29 mouse cellular contexts compared by ENCODE assay signal in genomic region chr16:22744121-22744855, GRCm38 (mm10).
DNase-seq lines count a peak whose midpoint lies in the region; ATAC-seq and TF ChIP-seq lines count a peak whose summit lies in the region.
"Had no signal": no experiment of that assay in that cellular context is flagged by ENCODE, and none has a peak within 500 bp of the region (broad histone marks: within the 10 kb centered on the region; RNA-seq: fewer than 3 reads in every experiment).

No protein-coding gene starts in this region.

- no peaks in the 10 kb centered on the region for H3K79me2 ChIP-seq in liver, adult 2 months (ENCODE audit: control insufficient read depth, insufficient read depth, low read length)

- H3K4me3 ChIP-seq in liver, adult 2 months (ENCODE audit: insufficient read depth, low read depth, low read length): no peak overlapping the region
- no peak overlapping the region for H3K4me3 ChIP-seq in liver, postnatal 0 days (ENCODE audit: low read depth, low read length)
- H3K4me3 ChIP-seq: embryonic facial prominence, embryonic 13.5 days; forebrain, embryonic 10.5 days; gastrocnemius, adult 2 months; heart, embryonic 15.5 days; kidney, embryonic 15.5 days; liver, embryonic 15.5 days; lung, embryonic 15.5 days; myocyte; neural tube, embryonic 12.5 days had no signal

- TF ChIP-seq CTCF in liver, adult 2 months (IDR thresholded peaks at IDR 0.05; ENCODE audit: low read depth, low read length): no peak
- no peak for TF ChIP-seq CTCF in liver, postnatal 0 days (IDR thresholded peaks at IDR 0.05; ENCODE audit: low read depth)

- H3K36me3 ChIP-seq in liver, adult 2 months (ENCODE audit: control insufficient read depth, insufficient read depth, low read length): no peaks in the 10 kb centered on the region
- no peaks in the 10 kb centered on the region for H3K36me3 ChIP-seq in liver, postnatal 0 days (replicated peaks; ENCODE audit: insufficient read depth, low read length)
- H3K36me3 ChIP-seq: embryonic facial prominence, embryonic 13.5 days; forebrain, embryonic 10.5 days; heart, embryonic 15.5 days; kidney, embryonic 15.5 days; liver, embryonic 15.5 days; lung, embryonic 15.5 days; neural tube, embryonic 12.5 days had no signal

- no peaks in the 10 kb centered on the region; the same call in 1 of the 2 replicates for H3K9me3 ChIP-seq in liver, postnatal 0 days (ENCODE audit: low read length)
- H3K9me3 ChIP-seq: embryonic facial prominence, embryonic 13.5 days; forebrain, embryonic 10.5 days; heart, embryonic 15.5 days; kidney, embryonic 15.5 days; liver, embryonic 15.5 days; lung, embryonic 15.5 days; neural tube, embryonic 12.5 days had no signal

- DNase-seq in adrenal gland, adult 2 months: peak; percentile 26
- no peak for DNase-seq in adrenal gland, adult 8-10 months
- peak; percentile 75 for DNase-seq in liver, adult 2 months (ENCODE audit: extremely low read depth, low read depth, low spot score)
- no peak for DNase-seq in liver, postnatal 0 days
- peak; percentile 23 to 35 for DNase-seq in cerebellum, postnatal 10 days
- no peak for DNase-seq in left cerebral cortex, postnatal 10 days (ENCODE audit: extremely low spot score in 1 of 2, low spot score in 2 of 2)
- DNase-seq in layer of hippocampus, postnatal 10 days (ENCODE audit: low spot score in 2 of 2): no peak
- DNase-seq: adrenal gland, postnatal 25 days; gastrocnemius, adult 2 months; gastrocnemius, postnatal 36 days; kidney, adult 18-20 months; kidney, postnatal 25 days; liver; right cerebral cortex, postnatal 4 days; thymus, adult 2 months; thymus, postnatal 36 days had no signal

- no peak overlapping the region for H3K4me2 ChIP-seq in liver, postnatal 0 days (ENCODE audit: low read depth, low read length)
- H3K4me2 ChIP-seq: embryonic facial prominence, embryonic 13.5 days; heart, embryonic 15.5 days; kidney, embryonic 15.5 days; liver, embryonic 15.5 days; lung, embryonic 15.5 days; midbrain, embryonic 11.5 days; neural tube, embryonic 12.5 days had no signal

- 62% methylated on average over 7 of the region's 7 CpGs for WGBS in liver, adult 2 months
- 79% methylated on average over 7 of the region's 7 CpGs for WGBS in liver, postnatal 0 days (ENCODE audit: insufficient replicate concordance)

- intact Hi-C loops in left cerebral cortex, postnatal 10 days (cut with DNase I): no loop called here

- H3K4me1 ChIP-seq in liver, adult 2 months (ENCODE audit: control insufficient read depth, insufficient read depth, low read length): no peaks in the 10 kb centered on the region
- H3K4me1 ChIP-seq in liver, postnatal 0 days (ENCODE audit: insufficient read depth): no peaks in the 10 kb centered on the region
- H3K4me1 ChIP-seq: embryonic facial prominence, embryonic 13.5 days; forebrain, embryonic 10.5 days; heart, embryonic 15.5 days; kidney, embryonic 15.5 days; liver, embryonic 15.5 days; lung, embryonic 15.5 days; neural tube, embryonic 12.5 days had no signal

- no peak for ATAC-seq in liver, postnatal 0 days
- ATAC-seq in megakaryocyte-erythroid progenitor cell, adult 5-6 weeks (replicated peaks; ENCODE audit: low FRiP score, low TSS enrichment, poor library complexity, severe bottlenecking): no peak
- ATAC-seq: forebrain, embryonic 16.5 days; hindbrain, embryonic 16.5 days had no signal

- no peak for TF ChIP-seq POLR2A in liver, adult 2 months (IDR thresholded peaks at IDR 0.05; ENCODE audit: extremely low read depth, insufficient read depth, low read length)

- no peak overlapping the region for H3K27ac ChIP-seq in liver, adult 2 months (replicated peaks; ENCODE audit: insufficient read depth, low read depth, low read length)
- H3K27ac ChIP-seq in liver, postnatal 0 days (ENCODE audit: low read depth): no peak overlapping the region
- H3K27ac ChIP-seq: embryonic facial prominence, embryonic 13.5 days; forebrain, embryonic 10.5 days; gastrocnemius, adult 2 months; heart, embryonic 15.5 days; kidney, embryonic 15.5 days; liver, embryonic 15.5 days; lung, embryonic 15.5 days; neural tube, embryonic 12.5 days had no signal

- H3K27me3 ChIP-seq in liver, adult 2 months (ENCODE audit: control insufficient read depth, insufficient read depth, low read length): no peaks in the 10 kb centered on the region
- no peaks in the 10 kb centered on the region for H3K27me3 ChIP-seq in liver, postnatal 0 days (ENCODE audit: insufficient read depth, low read length)
- H3K27me3 ChIP-seq: CH12.LX; embryonic facial prominence, embryonic 13.5 days; heart, embryonic 15.5 days; kidney, embryonic 15.5 days; liver, embryonic 15.5 days; lung, embryonic 15.5 days; neural tube, embryonic 12.5 days had no signal

- no peak overlapping the region for H3K9ac ChIP-seq in liver, adult 2 months (ENCODE audit: low read depth, low read length)
- no peak overlapping the region for H3K9ac ChIP-seq in liver, postnatal 0 days (replicated peaks)
- H3K9ac ChIP-seq: embryonic facial prominence, embryonic 13.5 days; heart, embryonic 15.5 days; kidney, embryonic 15.5 days; liver, embryonic 15.5 days; lung, embryonic 15.5 days; neural tube, embryonic 12.5 days had no signal

- no peak for TF ChIP-seq EP300 in liver, postnatal 0 days (IDR thresholded peaks at IDR 0.05; ENCODE audit: low read depth)

Comparison
In these comparisons a context has a peak if more than half of its experiments do, and no peak if none do; other contexts are left out.
1. DNase-seq: peak in adrenal gland, adult 2 months (single experiment), liver, adult 2 months (single experiment) and cerebellum, postnatal 10 days (2 of 2); none in adrenal gland, adult 8-10 months (single experiment), liver, postnatal 0 days (single experiment), left cerebral cortex, postnatal 10 days (0 of 2) and layer of hippocampus, postnatal 10 days (0 of 2).